Mouse (Mus musculus) left cerebral cortex, adult 9 months (tissue): ENCODE data around the gene Prpsap1.
"Not testable (repeated sequence)": the region's sequence is repeated elsewhere in the genome, so short reads cannot be mapped to it uniquely, and the experiment has no call there.

Experiments used
- DNase-seq, 2 experiments: peaks; one replicate each; pipeline ENCODE4 v3.0.0; 2022; ENCODE audit warnings: low spot score in 2 of 2

Prpsap1 gene

DNA sequence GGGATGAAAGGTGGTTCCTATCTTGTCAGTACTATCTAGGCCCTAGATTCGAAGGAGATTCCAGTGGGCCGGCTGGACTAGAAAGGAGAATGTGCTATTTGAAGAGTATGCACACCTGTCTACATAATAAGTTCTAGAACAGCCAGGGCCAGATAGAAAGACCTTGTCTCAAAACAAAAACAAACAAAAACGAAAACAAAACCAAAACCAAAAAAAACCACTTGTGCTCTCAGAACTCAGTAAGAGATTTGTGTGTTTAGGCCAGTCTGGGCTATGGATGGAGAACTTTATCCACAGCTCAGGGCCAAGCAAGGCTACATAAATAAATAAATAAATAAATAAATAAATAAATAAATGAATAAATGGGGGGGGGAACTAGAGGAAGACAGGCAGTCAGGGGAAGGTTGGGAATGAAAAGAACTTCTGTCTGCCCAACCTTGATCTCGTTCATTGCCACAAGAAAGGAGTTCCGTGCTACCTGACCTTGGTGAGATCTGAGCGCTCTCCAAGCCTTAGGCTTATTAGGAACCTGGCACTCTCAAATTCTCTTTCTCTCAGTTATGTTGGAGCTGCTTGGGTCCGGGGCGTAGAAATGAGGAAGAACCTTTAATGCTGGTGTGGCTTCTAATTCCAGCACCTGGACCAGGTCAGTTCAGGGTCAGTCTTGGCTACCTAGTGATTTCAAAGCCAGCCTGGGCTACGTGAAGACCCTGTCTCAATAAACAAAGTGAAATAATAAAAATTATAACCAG, 64.0 kb downstream of the Prpsap1 start:
- DNase-seq: no peak

DNA sequence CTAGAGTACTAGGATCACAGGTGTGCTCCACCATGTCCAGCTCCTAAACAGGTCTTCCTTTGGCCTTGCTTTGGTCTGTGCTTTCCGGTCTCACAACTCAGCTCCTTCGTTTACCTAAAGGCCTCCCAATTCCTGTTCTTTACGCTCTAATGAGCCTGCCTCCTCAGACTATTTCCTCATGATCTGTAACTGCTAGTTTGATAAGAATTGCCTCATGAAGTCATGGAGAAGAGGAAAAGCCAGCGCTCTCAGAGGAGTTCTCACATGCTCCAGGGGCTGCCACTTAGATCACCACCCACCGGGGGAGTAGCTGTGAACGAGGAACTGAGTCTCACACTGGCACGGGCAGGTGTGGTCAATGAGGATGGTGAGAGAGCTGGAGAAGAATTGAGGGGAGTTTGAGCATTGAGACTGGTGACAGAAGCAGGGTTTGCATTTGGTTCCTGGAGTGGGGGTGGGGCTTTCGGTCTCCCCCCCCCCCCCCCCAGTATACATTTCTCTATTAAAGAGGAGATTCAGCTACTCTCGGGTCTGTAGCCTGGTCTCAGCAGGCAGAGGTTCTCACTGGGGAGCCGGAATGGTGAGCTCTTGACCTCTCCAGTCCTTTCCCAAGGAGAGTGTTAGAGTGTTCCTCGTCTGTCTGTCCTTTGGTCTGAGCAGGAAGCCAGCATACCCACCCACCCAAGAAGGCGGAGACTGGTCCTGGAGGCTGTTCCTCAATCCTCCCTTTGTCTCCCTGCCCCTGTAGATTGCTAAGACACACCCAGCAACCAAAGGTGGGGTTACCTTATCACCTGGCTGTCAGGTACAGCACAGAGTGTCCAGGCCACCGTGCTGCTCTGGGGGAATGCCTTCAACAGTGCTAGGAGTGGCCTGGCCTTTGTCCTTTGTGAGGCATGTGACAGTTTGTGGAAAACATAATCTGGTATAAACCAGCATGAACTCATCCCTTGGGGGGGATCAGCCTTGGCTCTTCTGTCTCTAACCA, 64.8 kb downstream of the Prpsap1 start:
- no peak for DNase-seq

DNA sequence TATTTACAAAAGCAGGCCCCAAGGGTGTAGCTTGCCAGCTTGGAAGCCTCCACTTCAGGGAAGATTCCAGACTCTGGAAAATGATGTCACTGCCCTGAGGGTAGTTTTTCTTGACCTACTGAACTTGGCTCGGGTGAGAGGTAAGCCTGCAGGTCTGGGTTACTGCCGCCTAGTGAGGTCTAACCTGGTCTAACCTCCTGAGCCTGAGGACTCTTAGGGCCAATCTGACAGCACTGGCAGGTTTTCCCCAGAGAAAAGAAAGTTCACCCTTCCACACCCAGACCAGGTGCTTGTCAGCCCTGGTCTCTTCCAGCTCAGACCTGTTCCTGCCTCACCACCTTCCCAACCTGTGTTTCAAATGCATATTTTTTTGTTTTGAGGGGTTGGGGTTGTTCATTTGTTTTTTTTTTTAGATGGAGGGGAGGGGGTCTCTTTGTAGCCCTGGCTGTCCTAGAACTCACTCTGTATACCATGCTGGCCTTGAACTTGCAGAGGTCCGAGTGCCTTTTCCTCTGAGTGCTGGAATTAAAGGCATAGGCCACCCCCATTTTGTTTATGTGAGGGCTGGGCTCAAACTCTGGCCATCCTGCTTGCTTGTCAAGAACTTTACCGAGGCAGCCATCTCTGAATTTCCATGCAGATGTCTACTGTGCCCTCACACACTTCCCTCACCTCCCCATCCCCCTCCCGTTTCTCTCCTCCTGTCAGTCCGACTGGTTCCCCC, 67.0 kb downstream of the Prpsap1 start:
- DNase-seq: no peak

DNA sequence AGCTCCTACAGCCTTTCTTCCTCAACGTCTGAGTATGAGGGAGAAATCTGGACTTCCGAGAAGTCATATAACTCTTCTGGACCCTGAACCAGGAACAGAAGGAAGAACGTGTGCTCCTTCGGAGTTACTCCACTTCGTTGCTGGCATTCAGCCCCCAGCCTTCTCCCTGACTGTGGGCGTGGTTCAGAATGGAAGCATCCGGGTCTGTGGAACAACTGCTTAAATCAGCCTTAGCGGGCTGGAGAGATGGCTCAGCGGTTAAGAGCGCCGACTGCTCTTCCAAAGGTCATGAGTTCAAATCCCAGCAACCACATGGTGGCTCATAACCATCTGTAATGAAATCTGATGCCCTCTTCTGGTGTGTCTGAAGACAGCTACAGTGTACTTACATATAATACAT, 67.7 kb downstream of the Prpsap1 start:
- not testable (repeated sequence) for DNase-seq

DNA sequence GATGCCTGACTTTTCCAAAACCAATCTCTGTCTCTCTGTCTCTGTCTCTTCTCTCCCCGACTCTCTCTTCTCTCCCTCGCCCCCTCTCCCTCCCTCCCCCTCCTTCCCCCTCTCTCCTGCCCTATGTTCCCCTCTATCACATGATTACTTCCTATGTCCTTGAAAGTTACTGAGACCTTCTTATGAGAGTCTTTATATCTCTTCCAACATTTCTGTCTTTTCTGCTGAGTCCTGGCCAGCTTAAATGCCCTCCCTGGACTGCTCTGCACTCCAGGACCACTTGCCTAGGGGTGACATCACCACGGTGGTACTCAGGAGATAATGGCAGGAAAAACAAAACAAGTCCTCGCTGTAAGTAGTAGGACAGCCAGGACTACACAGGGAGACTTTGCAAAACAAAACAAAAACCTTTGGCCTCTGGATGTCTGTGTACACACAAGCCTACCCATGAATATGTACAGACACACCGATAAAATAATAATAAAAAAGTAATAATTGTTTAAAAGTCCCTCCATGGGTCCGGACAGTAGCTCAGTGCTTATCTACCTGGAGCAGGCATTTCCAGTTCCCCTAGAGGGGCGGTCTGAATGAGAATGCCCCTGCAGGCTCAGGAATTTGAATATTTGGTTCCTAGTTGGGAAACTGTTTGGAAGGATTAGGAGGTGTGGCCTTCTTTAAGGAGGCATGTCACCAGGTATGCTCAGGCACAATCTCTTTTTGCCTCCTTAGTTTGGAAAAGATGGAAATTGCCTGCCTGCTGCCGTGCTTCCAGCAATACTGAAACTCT, 69.2 kb downstream of the Prpsap1 start:
- DNase-seq: no peak

DNA sequence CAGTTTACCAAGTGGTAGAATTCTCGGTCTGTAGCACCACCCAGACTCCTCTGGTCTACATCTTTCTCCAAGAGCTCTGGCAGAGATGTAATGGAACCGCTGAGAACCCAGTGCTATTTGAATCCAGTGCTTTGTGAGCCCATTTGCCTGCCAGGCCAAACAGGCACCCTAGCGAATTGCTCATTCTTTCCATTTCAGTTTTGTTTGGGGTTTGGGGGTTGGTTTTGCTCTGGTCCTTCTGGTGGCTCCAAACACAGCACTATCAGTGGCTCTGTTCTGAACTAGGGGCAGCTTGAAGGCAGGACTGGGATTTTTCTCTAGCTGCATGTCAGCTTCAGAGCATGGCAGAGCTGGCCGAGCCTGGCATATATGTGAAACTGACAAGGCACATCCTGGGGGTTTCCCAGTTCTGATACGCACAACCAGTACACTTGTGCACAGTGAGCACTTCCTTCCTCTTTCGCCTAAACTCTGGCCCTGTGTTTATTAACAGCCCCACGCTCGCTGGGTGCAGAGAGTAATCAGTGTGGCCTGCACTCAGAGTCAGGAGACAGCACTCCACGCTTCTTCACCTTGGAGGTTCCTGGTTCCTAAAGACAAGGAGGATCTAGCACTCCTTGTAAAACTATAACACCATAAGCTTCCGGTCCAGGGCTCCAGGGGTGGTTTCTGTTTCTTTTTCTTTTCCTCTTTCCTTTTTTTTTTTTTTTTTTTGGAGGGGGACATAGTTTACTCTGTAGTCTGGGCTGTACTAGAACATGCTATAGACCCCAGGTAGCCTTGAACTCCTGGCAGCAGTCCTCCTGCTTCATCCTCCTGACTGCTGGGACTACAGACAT, 70.0 kb downstream of the Prpsap1 start:
- no peak for DNase-seq

DNA sequence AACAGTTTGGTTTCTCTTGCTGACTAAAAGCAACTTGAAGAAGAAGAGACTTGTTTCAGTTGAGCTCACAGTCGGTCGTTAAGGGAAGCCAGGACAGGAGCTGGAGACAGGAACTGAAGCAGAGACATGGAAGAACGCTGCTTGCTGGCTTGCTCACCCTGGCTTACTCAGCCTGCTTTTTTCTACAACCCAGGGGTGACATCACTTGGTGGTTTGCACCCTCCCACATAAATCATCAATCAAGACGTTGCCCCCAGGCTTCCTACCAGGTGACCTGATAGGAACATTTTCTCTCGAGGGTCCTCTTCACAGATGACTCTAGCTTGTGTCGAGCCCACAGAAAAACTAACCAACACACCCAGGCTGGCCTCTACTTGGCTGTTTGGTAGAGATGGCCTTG, 70.8 kb downstream of the Prpsap1 start:
- no peak for DNase-seq

DNA sequence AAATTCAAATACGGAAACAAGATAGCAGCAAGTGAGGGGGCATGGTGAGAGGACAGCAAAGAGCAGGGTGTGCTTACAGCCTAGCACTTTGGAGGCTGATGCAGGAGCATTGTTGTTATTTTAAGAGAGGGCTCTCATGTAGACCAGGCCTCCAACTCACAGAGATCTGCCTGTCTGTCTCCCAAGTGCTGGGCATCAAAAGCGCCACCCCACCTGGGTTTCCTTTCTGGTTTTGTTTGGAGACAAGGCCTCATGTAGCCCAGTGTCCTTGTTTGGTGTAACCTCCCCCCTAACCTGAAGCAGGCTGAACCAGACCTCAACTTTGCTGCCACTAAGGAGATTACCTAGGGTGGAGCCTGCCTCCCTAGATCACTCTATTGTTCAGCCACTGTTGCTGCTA, 71.4 kb downstream of the Prpsap1 start:
- no peak for DNase-seq

DNA sequence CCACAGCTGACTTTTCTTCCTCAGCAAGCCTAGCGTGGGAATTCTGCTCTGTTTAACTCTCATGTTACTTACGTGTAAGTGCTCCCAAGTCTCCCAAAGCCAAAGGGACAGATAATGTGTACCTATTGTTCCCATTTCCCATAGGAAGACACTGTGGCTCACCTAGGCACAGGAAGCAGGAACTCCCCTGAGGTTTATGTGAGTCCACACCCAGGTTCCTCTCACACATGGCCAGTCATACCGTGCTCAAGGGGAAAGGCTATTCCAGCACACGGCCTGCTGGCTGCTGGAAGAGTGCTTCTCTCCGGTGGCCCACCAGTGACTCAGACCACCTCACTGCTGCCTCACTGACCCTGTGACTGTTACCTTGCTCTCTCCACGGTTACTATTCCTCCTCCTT, 72.9 kb downstream of the Prpsap1 start:
- DNase-seq: no peak
